Mouse (Mus musculus): ENCODE data around the gene Ube2l3.

- TF ChIP-seq POLR2A (IDR thresholded peaks at IDR 0.05; ENCODE audit: low read depth, low read length) (no peak), CTCF (conservative IDR thresholded peaks at IDR 0.05; ENCODE audit: insufficient read depth, insufficient read length, low read depth, low read length) (no peak)
These were observed 34.4 kb downstream of the Ube2l3 start for GRCm38 (mm10) chr16:17168049-17168448.

Data from kidney, adult 2 months (tissue).